Mouse (Mus musculus): ENCODE measurements around the gene Stk10. TPM values are rescaled to one million over a fixed set of nuclear protein-coding genes. Genes with fewer than 3 reads are reported as not detected.

Stk10 gene
- polyA plus RNA-seq, 1 experiment from 2014 or later: 3.3 TPM

- no peaks in the 10 kb centered on the region for H3K36me3 ChIP-seq
- H3K27me3 ChIP-seq: no peaks in the 10 kb centered on the region
- H3K9ac ChIP-seq: no peak overlapping the region
- 64% methylated on average over 6 of the region's 6 CpGs for WGBS
- no peak overlapping the region for H3K4me3 ChIP-seq
- no peak overlapping the region for H3K4me2 ChIP-seq (replicated peaks)
- peaks cover 35% of the 10 kb centered on the region for H3K4me1 ChIP-seq
- H3K9me3 ChIP-seq (replicated peaks): no peaks in the 10 kb centered on the region
- H3K27ac ChIP-seq: no peak overlapping the region
- no peak for ATAC-seq (ENCODE audit: low FRiP score)
Observed at GRCm38 (mm10) chr11:32619866-32620456, 86.9 kb downstream of the Stk10 start.

GRCm38 (mm10) chr11:32621831-32622478 lies 88.8 kb downstream of the Stk10 start:
- ATAC-seq (ENCODE audit: low FRiP score): no peak

GRCm38 (mm10) chr11:32622479-32623190 lies 89.5 kb downstream of the Stk10 start:
- no peak overlapping the region for H3K27ac ChIP-seq
- 84% methylated on average over 13 of the region's 13 CpGs for WGBS
- ATAC-seq (ENCODE audit: low FRiP score): no peak
- H3K4me1 ChIP-seq: peaks cover 25% of the 10 kb centered on the region
- H3K9ac ChIP-seq: no peak overlapping the region
- H3K9me3 ChIP-seq (replicated peaks): no peaks in the 10 kb centered on the region
- H3K4me2 ChIP-seq (replicated peaks): no peak overlapping the region
- no peaks in the 10 kb centered on the region for H3K36me3 ChIP-seq
- no peak overlapping the region for H3K4me3 ChIP-seq
- no peaks in the 10 kb centered on the region for H3K27me3 ChIP-seq

More at GRCm38 (mm10) chr11:32621831-32622478, 88.8 kb downstream of the Stk10 start:
- H3K4me2 ChIP-seq (replicated peaks): no peak overlapping the region
- 85% methylated on average over 12 of the region's 12 CpGs for WGBS
- H3K9me3 ChIP-seq (replicated peaks): no peaks in the 10 kb centered on the region
- H3K9ac ChIP-seq: no peak overlapping the region
- no peak overlapping the region for H3K27ac ChIP-seq
- H3K27me3 ChIP-seq: no peaks in the 10 kb centered on the region
- peaks cover 25% of the 10 kb centered on the region for H3K4me1 ChIP-seq
- H3K4me3 ChIP-seq: no peak overlapping the region
- no peaks in the 10 kb centered on the region for H3K36me3 ChIP-seq

- ATAC-seq (ENCODE audit: low FRiP score): no peak
- Histone ChIP-seq H3K9ac (0 out of 2 replicates have a peak overlapping the region, but pooled peaks have one; percentile 1), H3K27me3 (no peaks in the 10 kb centered on the region), H3K27ac (no peak overlapping the region), H3K4me3 (no peak overlapping the region), H3K9me3 (replicated peaks) (no peaks in the 10 kb centered on the region), H3K4me1 (peaks cover 25% of the 10 kb centered on the region), H3K4me2 (replicated peaks) (no peak overlapping the region), H3K36me3 (no peaks in the 10 kb centered on the region)
- 67% methylated on average over 5 of the region's 5 CpGs for WGBS
Observed at GRCm38 (mm10) chr11:32623236-32623635, 90.1 kb downstream of the Stk10 start.

GRCm38 (mm10) chr11:32623912-32624311 lies 90.8 kb downstream of the Stk10 start:
- H3K4me1 ChIP-seq: peaks cover 25% of the 10 kb centered on the region
- no peak overlapping the region for H3K4me3 ChIP-seq
- no peak overlapping the region for H3K9ac ChIP-seq
- H3K27me3 ChIP-seq: no peaks in the 10 kb centered on the region
- ATAC-seq (ENCODE audit: low FRiP score): no peak
- H3K4me2 ChIP-seq (replicated peaks): no peak overlapping the region
- H3K9me3 ChIP-seq (replicated peaks): no peaks in the 10 kb centered on the region
- WGBS: 58% methylated on average over 6 of the region's 6 CpGs
- no peak overlapping the region for H3K27ac ChIP-seq
- H3K36me3 ChIP-seq: no peaks in the 10 kb centered on the region

GRCm38 (mm10) chr11:32625677-32626076 lies 92.6 kb downstream of the Stk10 start:
- no peak overlapping the region for H3K4me3 ChIP-seq
- no peaks in the 10 kb centered on the region for H3K9me3 ChIP-seq (replicated peaks)
- H3K9ac ChIP-seq: no peak overlapping the region
- H3K4me2 ChIP-seq (replicated peaks): no peak overlapping the region
- WGBS: 58% methylated on average over 1 of the region's 1 CpGs
- no peaks in the 10 kb centered on the region for H3K27me3 ChIP-seq
- ATAC-seq (ENCODE audit: low FRiP score): no peak
- H3K4me1 ChIP-seq: peaks cover 8% of the 10 kb centered on the region
- no peak overlapping the region for H3K27ac ChIP-seq
- H3K36me3 ChIP-seq: no peaks in the 10 kb centered on the region

GRCm38 (mm10) chr11:32626079-32626478 lies 93.0 kb downstream of the Stk10 start:
- H3K9me3 ChIP-seq (replicated peaks): no peaks in the 10 kb centered on the region
- no peak for ATAC-seq (ENCODE audit: low FRiP score)
- peaks cover 7% of the 10 kb centered on the region for H3K4me1 ChIP-seq
- H3K27ac ChIP-seq: no peak overlapping the region
- H3K4me2 ChIP-seq (replicated peaks): no peak overlapping the region
- no peaks in the 10 kb centered on the region for H3K27me3 ChIP-seq
- H3K4me3 ChIP-seq: no peak overlapping the region
- 79% methylated on average over 6 of the region's 6 CpGs for WGBS
- H3K36me3 ChIP-seq: no peaks in the 10 kb centered on the region
- no peak overlapping the region for H3K9ac ChIP-seq

GRCm38 (mm10) chr11:32627900-32628299 lies 94.8 kb downstream of the Stk10 start:
- no peak for ATAC-seq (ENCODE audit: low FRiP score)
- H3K4me2 ChIP-seq (replicated peaks): no peak overlapping the region
- H3K4me3 ChIP-seq: no peak overlapping the region
- 71% methylated on average over 6 of the region's 6 CpGs for WGBS
- H3K27me3 ChIP-seq: no peaks in the 10 kb centered on the region
- no peak overlapping the region for H3K9ac ChIP-seq
- H3K27ac ChIP-seq: no peak overlapping the region
- no peaks in the 10 kb centered on the region for H3K9me3 ChIP-seq (replicated peaks)
- H3K36me3 ChIP-seq: no peaks in the 10 kb centered on the region
- H3K4me1 ChIP-seq: peaks cover 7% of the 10 kb centered on the region

GRCm38 (mm10) chr11:32629713-32630211 lies 96.7 kb downstream of the Stk10 start:
- no peak overlapping the region for H3K4me3 ChIP-seq
- H3K4me2 ChIP-seq (replicated peaks): no peak overlapping the region
- no peak for ATAC-seq (ENCODE audit: low FRiP score)
- H3K9ac ChIP-seq: no peak overlapping the region
- H3K36me3 ChIP-seq: no peaks in the 10 kb centered on the region
- H3K27ac ChIP-seq: no peak overlapping the region
- WGBS: 84% methylated on average over 4 of the region's 4 CpGs
- H3K9me3 ChIP-seq (replicated peaks): no peaks in the 10 kb centered on the region
- no peaks in the 10 kb centered on the region for H3K4me1 ChIP-seq
- no peaks in the 10 kb centered on the region for H3K27me3 ChIP-seq

- no peak for ATAC-seq (ENCODE audit: low FRiP score)
- H3K4me2 ChIP-seq (replicated peaks): no peak overlapping the region
- H3K9me3 ChIP-seq (replicated peaks): no peaks in the 10 kb centered on the region
- H3K4me1 ChIP-seq: no peaks in the 10 kb centered on the region
- no peak overlapping the region for H3K4me3 ChIP-seq
- no peak overlapping the region for H3K27ac ChIP-seq
- no peaks in the 10 kb centered on the region for H3K27me3 ChIP-seq
- WGBS: 97% methylated on average over 5 of the region's 5 CpGs
- no peak overlapping the region for H3K9ac ChIP-seq
- no peaks in the 10 kb centered on the region for H3K36me3 ChIP-seq
Observed at GRCm38 (mm10) chr11:32632671-32633070, 99.6 kb downstream of the Stk10 start.

- 69% methylated on average over 3 of the region's 3 CpGs for WGBS
- no peak overlapping the region for H3K4me3 ChIP-seq
- no peak overlapping the region for H3K4me2 ChIP-seq (replicated peaks)
Observed at GRCm38 (mm10) chr11:32633542-32633941, 100.4 kb downstream of the Stk10 start.

GRCm38 (mm10) chr11:32634143-32634542 lies 101.0 kb downstream of the Stk10 start:
- no peak for ATAC-seq (ENCODE audit: low FRiP score)
- Histone ChIP-seq H3K4me1 (no peaks in the 10 kb centered on the region), H3K27me3 (no peaks in the 10 kb centered on the region), H3K27ac (no peak overlapping the region), H3K9ac (no peak overlapping the region), H3K9me3 (replicated peaks) (no peaks in the 10 kb centered on the region), H3K4me3 (no peak overlapping the region), H3K4me2 (replicated peaks) (no peak overlapping the region), H3K36me3 (no peaks in the 10 kb centered on the region)
- WGBS: 94% methylated on average over 2 of the region's 2 CpGs

More at GRCm38 (mm10) chr11:32633542-32633941, 100.4 kb downstream of the Stk10 start:
- no peaks in the 10 kb centered on the region for H3K4me1 ChIP-seq
- H3K9ac ChIP-seq: no peak overlapping the region
- H3K27ac ChIP-seq: no peak overlapping the region
- H3K36me3 ChIP-seq: no peaks in the 10 kb centered on the region
- H3K27me3 ChIP-seq: no peaks in the 10 kb centered on the region
- no peak for ATAC-seq (ENCODE audit: low FRiP score)
- no peaks in the 10 kb centered on the region for H3K9me3 ChIP-seq (replicated peaks)

Measured in hindbrain, embryonic 12.5 days (tissue).